Mouse (Mus musculus) small intestine, adult 2 months (tissue): ENCODE data around the gene Vps33b. TPM values are rescaled to one million over a fixed set of nuclear protein-coding genes. Genes with fewer than 3 reads are reported as not detected.

ENCODE experiments used
- H3K27ac ChIP-seq: fragments of 200-500 bp; 2 replicates; pipeline ENCODE4 v1.5.1; 2012; ENCODE audit warnings: low read depth, low read length, control low read depth, inconsistent platforms; ENCODE audit not compliant: insufficient read depth
- H3K27me3 ChIP-seq: fragments of 200-500 bp; 2 replicates; pipeline ENCODE4 v1.6.1; 2012; ENCODE audit warnings: mild to moderate bottlenecking, moderate library complexity, low read length, inconsistent platforms; ENCODE audit not compliant: control insufficient read depth, insufficient read depth
- H3K36me3 ChIP-seq: fragments of 200-500 bp; 2 replicates; pipeline ENCODE4 v1.6.1; 2012; ENCODE audit warnings: mild to moderate bottlenecking, low read length, control low read depth, inconsistent platforms; ENCODE audit not compliant: control insufficient read depth, insufficient read depth
- H3K4me1 ChIP-seq: fragments of 200-500 bp; 2 replicates; pipeline ENCODE4 v1.6.1; 2012; ENCODE audit warnings: low read length, inconsistent platforms, mixed read lengths; ENCODE audit not compliant: control insufficient read depth, insufficient read depth, insufficient read length
- H3K4me3 ChIP-seq: fragments of 200-500 bp; 2 replicates; pipeline ENCODE4 v1.5.1; 2012; ENCODE audit warnings: low read depth, mild to moderate bottlenecking, control low read depth, inconsistent platforms, low read length, moderate library complexity
- CTCF ChIP-seq: fragments of 200-500 bp; IDR thresholded peaks from 2 replicates; pipeline ENCODE4 v1.5.1; 2012; ENCODE audit warnings: low read depth, mild to moderate bottlenecking, control low read depth, inconsistent platforms, low read length, moderate library complexity, mixed read lengths; ENCODE audit not compliant: insufficient replicate concordance, insufficient read length; ENCODE audit errors: extremely low read depth
- POLR2A ChIP-seq: fragments of 200-500 bp; IDR thresholded peaks from 2 replicates; pipeline ENCODE4 v1.6.1; 2012; ENCODE audit warnings: low read depth, mild to moderate bottlenecking, control low read depth, inconsistent platforms, low read length, moderate library complexity
- WGBS: fragments of 180-500 bp; shearing (Covaris S2); methylation state at CpG from one replicate; pipeline ENCODE4 v1.1.7; 2018; 5-methylcytosine and 5-hydroxymethylcytosine counted together
- polyA plus RNA-seq: library from polyadenylated mRNA; depleted of rRNA; stranded (reverse); fragments of >200 nt; gene quantifications from 2 replicates; pipeline ENCODE4 v1.2.3, GENCODE M21; 2012; rRNA removed

Vps33b gene
- 8.8 and 17.8 TPM in 2 replicates for polyA plus RNA-seq

- Histone ChIP-seq H3K27ac (peak within 1 kb of the TSS; percentile 83), H3K4me3 (peak within 1 kb of the TSS; percentile 74)
- WGBS: 2% methylated on average over 21 of the region's 21 CpGs
Measured at GRCm38 (mm10) chr7:80268897-80269750, at the start of gene Vps33b. Vps33b (plus strand) TSS chr7:80269649.

GRCm38 (mm10) chr7:80220237-80220797 is 49.1 kb upstream of the Vps33b start:
- 95% methylated on average over 9 of the region's 9 CpGs for WGBS
- no peaks in the 10 kb centered on the region; the same call in 1 of the 2 replicates for H3K4me1 ChIP-seq
- H3K27ac ChIP-seq: no peak overlapping the region
- H3K27me3 ChIP-seq: no peaks in the 10 kb centered on the region
- H3K4me3 ChIP-seq: no peak overlapping the region
- peaks cover 92% of the 10 kb centered on the region for H3K36me3 ChIP-seq
- no peak for TF ChIP-seq CTCF

More at GRCm38 (mm10) chr7:80268897-80269750, at the start of gene Vps33b:
- TF ChIP-seq CTCF: no peak
- peak; percentile 60; the same call in 1 of the 2 replicates for TF ChIP-seq POLR2A
- H3K36me3 ChIP-seq: peaks cover 19% of the 10 kb centered on the region
- H3K27me3 ChIP-seq: no peaks in the 10 kb centered on the region
- H3K4me1 ChIP-seq: peaks cover 9% of the 10 kb centered on the region; the same call in 1 of the 2 replicates

GRCm38 (mm10) chr7:80221179-80221750 is 48.2 kb upstream of the Vps33b start:
- Histone ChIP-seq H3K27ac (no peak overlapping the region), H3K36me3 (peaks cover 90% of the 10 kb centered on the region), H3K4me3 (no peak overlapping the region), H3K27me3 (no peaks in the 10 kb centered on the region), H3K4me1 (no peaks in the 10 kb centered on the region; the same call in 1 of the 2 replicates)
- 85% methylated on average over 4 of the region's 4 CpGs for WGBS
- TF ChIP-seq CTCF (no peak), POLR2A (no peak)

- H3K27ac ChIP-seq: no peak overlapping the region
- H3K4me3 ChIP-seq: no peak overlapping the region
- 84% methylated on average over 4 of the region's 4 CpGs for WGBS
- H3K36me3 ChIP-seq: peaks cover 64% of the 10 kb centered on the region
- H3K27me3 ChIP-seq: no peaks in the 10 kb centered on the region
- no peak for TF ChIP-seq POLR2A
- TF ChIP-seq CTCF: no peak
- H3K4me1 ChIP-seq: peaks cover 4% of the 10 kb centered on the region
Measured at GRCm38 (mm10) chr7:80227065-80227464, 42.4 kb upstream of the Vps33b start.

GRCm38 (mm10) chr7:80230196-80230595 is 39.3 kb upstream of the Vps33b start:
- peak overlapping the region; percentile 36 for H3K4me3 ChIP-seq
- H3K27me3 ChIP-seq: no peaks in the 10 kb centered on the region
- no peak for TF ChIP-seq POLR2A
- TF ChIP-seq CTCF: no peak
- whole genome bisulfite sequencing: 25% methylated on average over 6 of the region's 6 CpGs
- H3K36me3 ChIP-seq: peaks cover 37% of the 10 kb centered on the region
- H3K27ac ChIP-seq: peak overlapping the region; percentile 100
- H3K4me1 ChIP-seq: peaks cover 6% of the 10 kb centered on the region

GRCm38 (mm10) chr7:80231971-80232488 is 37.4 kb upstream of the Vps33b start:
- H3K4me1 ChIP-seq: peaks cover 6% of the 10 kb centered on the region
- peak overlapping the region; percentile 100 for H3K27ac ChIP-seq
- peak overlapping the region; percentile 83 for H3K4me3 ChIP-seq
- peaks cover 23% of the 10 kb centered on the region for H3K36me3 ChIP-seq
- no peaks in the 10 kb centered on the region for H3K27me3 ChIP-seq
- TF ChIP-seq CTCF: no peak
- TF ChIP-seq POLR2A: no peak; the same call in 1 of the 2 replicates
- WGBS: under 1% methylated on average over 29 of the region's 29 CpGs

- Histone ChIP-seq H3K27me3 (no peaks in the 10 kb centered on the region), H3K36me3 (peaks cover 18% of the 10 kb centered on the region), H3K27ac (peak within 1 kb of the TSS; percentile 100), H3K4me1 (peaks cover 5% of the 10 kb centered on the region; the same call in 1 of the 2 replicates), H3K4me3 (peak within 1 kb of the TSS; percentile 83)
- no peak for TF ChIP-seq CTCF
- peak; percentile 52 for TF ChIP-seq POLR2A
- under 1% methylated on average over 54 of the region's 56 CpGs for WGBS
Measured at GRCm38 (mm10) chr7:80232489-80233029, 36.9 kb upstream of the Vps33b start, which contains the start of the genes Cib1 and Gdpgp1. Cib1 (minus strand) TSS chr7:80232813. Gdpgp1 (plus strand) TSS chr7:80232865.
